Mouse (Mus musculus) right cerebral cortex, postnatal 14 days (tissue): Measurements from ENCODE around the gene Phf21a.

ENCODE experiments used
- DNase-seq: peaks from one replicate; pipeline ENCODE4 v3.0.0; 2022

Phf21a gene

DNA sequence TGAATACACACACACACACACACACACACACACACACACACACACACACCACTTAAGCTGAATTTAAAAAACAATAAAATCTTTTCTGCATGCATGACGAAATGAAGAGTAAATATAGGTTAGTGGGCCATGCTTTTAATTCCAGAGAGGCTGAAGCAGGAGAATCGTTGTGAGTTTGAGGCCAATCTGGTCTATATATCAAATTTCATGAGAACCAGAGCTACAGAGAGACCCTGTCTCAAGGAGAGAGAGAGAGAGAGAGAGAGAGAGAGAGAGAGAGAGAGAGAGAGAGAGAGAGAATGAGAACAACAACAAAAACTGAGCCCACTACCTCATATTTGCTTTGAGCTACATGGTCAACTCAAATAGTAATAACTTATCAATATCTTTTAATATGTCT lies at the start of gene Phf21a:
Phf21a (plus strand) TSS at position 301 of the 400 bp plus-strand sequence.
- no peak for DNase-seq

DNA sequence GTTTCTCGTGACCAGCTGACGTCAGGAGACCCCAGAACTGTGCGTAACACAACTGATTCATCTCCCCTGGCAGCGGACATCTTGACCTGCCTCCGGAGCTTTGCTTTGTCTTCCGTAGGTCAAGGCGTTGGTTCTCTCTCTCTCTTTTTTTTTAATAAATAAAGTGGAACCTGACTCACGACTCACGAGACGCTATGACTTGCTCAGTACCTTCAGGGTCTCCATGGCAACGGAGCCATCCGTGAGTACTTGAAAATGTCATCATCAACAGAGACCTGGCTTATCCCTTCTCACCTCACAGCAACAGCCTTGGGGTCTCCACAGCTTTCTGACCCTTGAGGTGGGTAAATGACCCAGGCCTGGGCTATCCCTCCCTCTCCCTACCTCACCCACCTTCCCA lies 49.6 kb upstream of the Phf21a start:
- DNase-seq = no peak

- DNase-seq = no peak
Measured at GRCm38 (mm10) chr2:92047601-92048000, 45.3 kb upstream of the Phf21a start.

DNA sequence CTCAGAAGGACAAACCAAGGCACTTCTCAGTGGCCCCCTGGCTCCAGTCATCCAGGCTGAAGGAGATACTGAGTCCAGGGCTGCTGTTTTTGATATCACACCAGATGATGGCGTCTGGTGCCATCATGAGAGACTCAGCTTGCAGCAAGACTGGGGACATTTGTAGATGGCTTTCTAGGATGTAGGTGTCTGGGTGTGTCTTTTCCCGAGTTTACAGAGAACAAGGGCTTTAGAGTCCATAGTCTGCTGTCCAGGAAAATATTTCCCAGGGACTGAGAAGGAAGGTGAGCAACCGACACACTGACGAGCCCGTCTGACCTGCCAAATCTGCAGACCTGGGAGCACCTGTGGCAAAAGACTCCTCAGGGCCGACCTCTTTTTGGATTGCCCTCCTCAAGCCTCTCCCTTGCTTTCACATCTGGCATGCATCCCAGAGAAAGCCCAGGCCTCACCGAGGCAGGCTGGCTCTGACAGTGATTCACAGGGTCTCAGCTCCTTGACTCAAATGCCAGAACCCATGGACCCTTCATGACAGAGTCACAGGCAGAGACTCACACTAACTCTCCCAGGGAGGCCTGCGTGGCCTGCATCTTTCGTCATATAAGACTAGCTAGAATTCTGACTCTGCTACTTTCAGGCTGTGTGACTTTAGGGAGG lies 44.8 kb upstream of the Phf21a start:
- no peak for DNase-seq

GRCm38 (mm10) chr2:92052188-92052587 lies 40.7 kb upstream of the Phf21a start:
- DNase-seq = peak; percentile 33

GRCm38 (mm10) chr2:92052754-92053153 lies 40.2 kb upstream of the Phf21a start:
- no peak for DNase-seq

GRCm38 (mm10) chr2:92055101-92055813 lies 37.7 kb upstream of the Phf21a start:
- DNase-seq = peak; percentile 89

- DNase-seq = peak; percentile 52
Measured at GRCm38 (mm10) chr2:92055831-92056236, 37.1 kb upstream of the Phf21a start.

GRCm38 (mm10) chr2:92056760-92057159 lies 36.2 kb upstream of the Phf21a start:
- no peak for DNase-seq

DNA sequence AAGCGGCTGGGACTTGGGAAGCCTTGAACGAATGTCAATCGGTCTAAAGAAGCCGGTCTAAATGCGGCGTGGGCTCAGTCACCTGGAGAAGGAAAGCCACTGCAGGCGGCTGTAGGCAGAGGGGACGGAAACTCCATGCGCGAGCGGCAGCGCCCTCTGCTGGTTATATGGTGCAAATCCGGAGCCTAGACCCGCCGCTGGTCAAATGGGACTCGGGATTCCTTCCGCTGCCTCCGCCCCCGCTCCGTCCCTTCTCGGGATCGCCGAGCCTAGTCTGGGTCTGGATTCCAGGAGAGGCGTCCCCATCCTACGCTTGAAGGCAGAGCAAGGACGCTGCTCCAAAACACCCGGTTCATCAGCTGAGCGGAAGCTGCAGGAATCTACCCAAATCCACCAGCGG lies 34.4 kb upstream of the Phf21a start:
- peak; percentile 96 for DNase-seq

DNA sequence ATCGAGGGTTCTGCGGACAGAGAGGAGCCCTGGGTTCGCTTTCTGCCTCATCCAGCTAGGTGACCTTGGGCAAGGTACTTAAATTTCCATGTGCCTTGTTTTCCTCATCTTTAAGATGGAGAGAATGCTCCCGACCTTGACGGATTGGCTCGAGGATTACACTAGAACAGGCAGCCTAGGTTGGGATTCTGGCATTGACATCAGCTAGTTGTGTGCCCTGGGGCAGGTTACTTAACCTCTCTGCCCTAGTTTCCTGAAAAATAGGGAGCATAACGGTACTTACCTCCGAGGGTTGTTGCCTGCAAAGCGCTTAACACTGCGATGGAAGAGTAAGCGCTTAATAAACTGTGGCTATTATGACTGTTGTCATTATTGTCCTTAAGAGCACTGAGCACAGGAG lies 34.0 kb upstream of the Phf21a start:
- DNase-seq = no peak

DNA sequence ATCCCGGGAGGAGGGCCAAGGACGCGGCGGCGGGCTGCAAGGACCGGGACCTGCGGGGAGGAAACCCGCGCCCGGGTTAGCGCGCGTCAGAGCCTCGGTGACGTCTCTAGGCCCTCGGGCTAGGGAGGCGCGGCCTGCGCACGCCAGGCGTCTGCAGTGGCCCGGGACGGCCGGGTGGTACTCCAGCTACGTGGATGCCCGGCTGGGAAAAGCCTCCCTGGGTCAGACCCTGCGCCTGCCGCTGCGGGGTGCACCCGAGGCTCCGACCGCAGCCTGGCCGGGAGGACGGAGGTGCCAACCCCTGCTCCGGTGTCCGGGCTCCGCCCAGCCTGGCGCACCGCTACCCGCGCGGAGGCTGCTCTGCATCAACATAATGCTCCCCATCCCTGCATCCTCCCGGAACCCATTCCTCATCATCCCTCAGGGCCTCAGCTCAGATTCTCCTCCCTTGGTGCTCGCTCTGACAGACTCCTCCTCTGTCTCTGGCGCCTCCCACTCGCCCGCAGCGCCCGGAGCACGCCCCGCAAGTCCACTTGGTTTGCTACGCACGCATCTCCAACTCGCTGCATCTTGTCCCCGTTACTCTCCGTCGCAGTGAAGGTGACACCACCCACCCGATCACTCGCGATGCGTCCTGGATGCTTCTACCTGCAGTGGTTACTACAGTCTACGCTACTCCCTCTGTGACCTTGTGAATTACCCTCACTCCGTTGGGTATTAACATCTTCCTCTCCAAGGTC lies 33.3 kb upstream of the Phf21a start:
- peak; percentile 75 for DNase-seq

GRCm38 (mm10) chr2:92060291-92060690 lies 32.6 kb upstream of the Phf21a start:
- no peak for DNase-seq

DNA sequence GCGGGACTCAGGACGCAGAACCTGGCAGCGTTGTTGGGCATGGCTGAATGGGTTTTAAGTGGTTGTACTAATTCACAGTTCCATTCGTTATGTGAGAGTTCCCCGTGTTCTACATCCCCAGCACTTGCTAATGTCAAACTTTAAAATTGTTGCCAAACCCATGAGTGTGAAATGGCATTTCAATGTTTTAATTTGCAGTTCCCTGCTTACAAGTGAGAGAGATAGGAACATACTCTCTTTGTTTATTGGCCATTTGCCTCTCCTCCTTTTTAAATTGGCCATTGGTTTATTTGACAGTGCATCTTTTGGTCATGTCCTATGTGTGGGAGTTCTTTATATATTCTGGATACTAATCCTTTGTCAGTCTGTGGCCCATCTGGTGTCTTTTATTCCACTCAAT lies 31.6 kb upstream of the Phf21a start:
- DNase-seq = no peak

- no peak for DNase-seq
Measured at GRCm38 (mm10) chr2:92063106-92063505, 29.8 kb upstream of the Phf21a start.

DNA sequence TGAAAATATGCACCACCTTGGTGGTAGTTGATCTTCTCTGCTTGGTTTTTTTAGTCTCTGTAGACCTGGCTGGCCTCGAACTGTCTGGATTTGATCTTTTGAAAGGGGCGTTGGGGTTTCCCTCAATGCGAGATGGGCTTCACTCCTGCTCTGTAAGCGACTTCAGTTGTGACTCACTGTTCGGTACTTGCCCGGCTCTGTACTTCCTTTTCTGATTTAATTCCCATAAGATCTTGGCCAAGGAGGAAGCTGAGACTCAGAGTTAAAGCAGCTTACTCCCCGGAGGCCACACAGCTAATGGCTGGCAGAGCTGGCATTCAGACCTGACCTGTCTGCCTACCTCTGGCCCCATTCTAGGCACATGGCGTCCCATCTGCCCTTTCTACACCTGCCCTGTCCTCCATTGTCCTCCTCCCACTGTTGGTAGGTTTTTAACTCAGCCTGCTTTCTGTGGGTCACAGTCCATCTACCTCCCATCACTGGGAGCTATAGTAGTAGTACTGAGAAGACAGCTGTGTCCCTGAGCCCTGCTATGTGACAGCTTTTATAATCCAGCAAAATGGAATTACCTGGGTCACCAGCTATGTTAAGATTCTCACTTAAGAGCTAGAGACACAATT lies 27.5 kb upstream of the Phf21a start:
- DNase-seq = no peak

- no peak for DNase-seq
Measured at GRCm38 (mm10) chr2:92065938-92066337, 27.0 kb upstream of the Phf21a start.

GRCm38 (mm10) chr2:92066899-92067298 lies 26.0 kb upstream of the Phf21a start:
- no peak for DNase-seq

- no peak for DNase-seq
Measured at GRCm38 (mm10) chr2:92067600-92067999, 25.3 kb upstream of the Phf21a start.

DNA sequence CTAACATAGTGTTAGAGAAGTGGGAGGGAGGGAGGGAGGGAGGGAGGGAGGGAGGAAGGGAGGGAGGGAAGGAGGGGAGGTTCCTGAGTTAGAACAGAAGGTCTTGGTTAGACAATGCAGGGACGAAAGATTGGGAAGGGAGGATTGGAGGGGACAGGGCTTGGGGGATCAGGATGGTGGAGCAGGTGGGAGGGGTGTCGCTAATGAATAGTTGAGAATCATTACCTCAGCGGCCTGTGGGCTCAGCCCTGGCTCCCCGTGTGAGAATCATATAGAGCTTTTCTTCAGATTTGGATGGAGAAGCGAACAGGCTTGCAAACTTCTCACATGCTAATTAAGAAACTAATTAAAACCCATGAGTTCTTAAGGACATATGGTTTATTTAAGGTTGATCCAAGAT lies 23.3 kb upstream of the Phf21a start:
- no peak for DNase-seq

GRCm38 (mm10) chr2:92071143-92071542 lies 21.8 kb upstream of the Phf21a start:
- DNase-seq = no peak

- DNase-seq = no peak
Measured at GRCm38 (mm10) chr2:92076086-92076692, 16.7 kb upstream of the Phf21a start.

GRCm38 (mm10) chr2:92082196-92082595 lies 10.7 kb upstream of the Phf21a start:
- no peak for DNase-seq
